35 mouse cellular contexts compared by ENCODE assay signal in genomic region chr1:64046802-64047156, GRCm38 (mm10).
"Had no signal": no experiment of that assay in that cellular context is flagged by ENCODE, and none has a peak within 500 bp of the region (broad histone marks: within the 10 kb centered on the region; RNA-seq: fewer than 3 reads in every experiment).

No protein-coding gene starts in this region.

- H3K27ac ChIP-seq: heart, embryonic 10.5 days; heart, embryonic 13.5 days; heart, embryonic 15.5 days; hindbrain, embryonic 10.5 days; hindbrain, embryonic 12.5 days; hindbrain, embryonic 13.5 days; hindbrain, embryonic 14.5 days; hindbrain, embryonic 15.5 days; hindbrain, postnatal 0 days; intestine, embryonic 15.5 days; kidney, embryonic 15.5 days; kidney, postnatal 0 days; layer of hippocampus, adult 2 months had no signal

- H3K9ac ChIP-seq: heart, embryonic 12.5 days; heart, embryonic 13.5 days; heart, embryonic 15.5 days; hindbrain, embryonic 12.5 days; hindbrain, embryonic 13.5 days; hindbrain, embryonic 14.5 days; hindbrain, embryonic 15.5 days; intestine, embryonic 15.5 days; kidney, embryonic 15.5 days had no signal

- H3K4me1 ChIP-seq: intestine, embryonic 15.5 days; kidney, embryonic 15.5 days had no signal

- H3K9me3 ChIP-seq: heart, embryonic 10.5 days; heart, embryonic 12.5 days; heart, embryonic 13.5 days; heart, embryonic 15.5 days; hindbrain, embryonic 10.5 days; hindbrain, embryonic 12.5 days; hindbrain, embryonic 13.5 days; hindbrain, embryonic 15.5 days; intestine, embryonic 15.5 days; kidney, embryonic 15.5 days had no signal

- H3K4me2 ChIP-seq: heart, embryonic 11.5 days; heart, embryonic 12.5 days; heart, embryonic 13.5 days; heart, embryonic 15.5 days; hindbrain, embryonic 12.5 days; hindbrain, embryonic 13.5 days; hindbrain, embryonic 14.5 days; hindbrain, embryonic 15.5 days; intestine, embryonic 15.5 days; kidney, embryonic 15.5 days had no signal

- H3K36me3 ChIP-seq: heart, embryonic 10.5 days; heart, embryonic 15.5 days; hindbrain, embryonic 10.5 days; hindbrain, embryonic 12.5 days; hindbrain, embryonic 15.5 days; intestine, embryonic 15.5 days; kidney, embryonic 15.5 days had no signal

- ATAC-seq: hindbrain, embryonic 16.5 days; hindbrain, postnatal 0 days; inflammation-experienced regulatory T-cells, adult 6 months; intestine, embryonic 15.5 days; intestine, embryonic 16.5 days; intestine, postnatal 0 days had no signal

- H3K4me3 ChIP-seq: heart, embryonic 10.5 days; heart, embryonic 12.5 days; heart, embryonic 13.5 days; heart, embryonic 15.5 days; hindbrain, embryonic 10.5 days; hindbrain, embryonic 12.5 days; hindbrain, embryonic 13.5 days; hindbrain, embryonic 15.5 days; intestine, embryonic 15.5 days; kidney, embryonic 15.5 days; layer of hippocampus, adult 2 months had no signal

- H3K27me3 ChIP-seq: heart, embryonic 12.5 days; heart, embryonic 13.5 days; heart, embryonic 15.5 days; hindbrain, embryonic 12.5 days; hindbrain, embryonic 13.5 days; hindbrain, embryonic 15.5 days; intestine, embryonic 15.5 days; kidney, embryonic 15.5 days had no signal

- DNase-seq: heart, postnatal 10 days; heart, postnatal 14 days; heart, postnatal 36 days; heart, postnatal 4 days; kidney, adult 11 months; kidney, adult 18-20 months; kidney, adult 2 months; kidney, adult 8-10 months; kidney, adult 9 months; kidney, postnatal 10 days; kidney, postnatal 14 days; kidney, postnatal 25 days; kidney, postnatal 36 days; kidney, postnatal 4 days; layer of hippocampus, adult 9-11 months; layer of hippocampus, postnatal 36 days had no signal
